Mouse (Mus musculus): ENCODE results near the gene Bcl2l12.
"Not testable (repeated sequence)": the region's sequence is repeated elsewhere in the genome, so short reads cannot be mapped to it uniquely, and the experiment has no call there.

Gene Bcl2l12

GRCm38 (mm10) chr7:44998501-44998955 is at the start of gene Bcl2l12:
TSS of gene Bcl2l12 (minus strand) at chr7:44998712.
- DNase-seq (ENCODE audit: low spot score in 2 of 2) = no peak

- DNase-seq (ENCODE audit: low spot score in 2 of 2) = no peak
Measured at GRCm38 (mm10) chr7:45047491-45047890, 49.0 kb upstream of the Bcl2l12 start.

- DNase-seq (ENCODE audit: low spot score in 2 of 2) = no peak
Measured at GRCm38 (mm10) chr7:45046853-45047350, 48.4 kb upstream of the Bcl2l12 start.

GRCm38 (mm10) chr7:45045741-45046140 is 47.2 kb upstream of the Bcl2l12 start:
- no peak for DNase-seq (ENCODE audit: low spot score in 2 of 2)

- DNase-seq (ENCODE audit: low spot score in 2 of 2) = no peak
Measured at GRCm38 (mm10) chr7:45043307-45043706, 44.8 kb upstream of the Bcl2l12 start.

GRCm38 (mm10) chr7:45040851-45041250 is 42.3 kb upstream of the Bcl2l12 start:
- no peak for DNase-seq (ENCODE audit: low spot score in 2 of 2)

- no peak for DNase-seq (ENCODE audit: low spot score in 2 of 2)
Measured at GRCm38 (mm10) chr7:45038411-45038810, 39.9 kb upstream of the Bcl2l12 start.

GRCm38 (mm10) chr7:45037720-45038361 is 39.3 kb upstream of the Bcl2l12 start:
- no peak for DNase-seq (ENCODE audit: low spot score in 2 of 2)

- no peak for DNase-seq (ENCODE audit: low spot score in 2 of 2)
Measured at GRCm38 (mm10) chr7:45036702-45037101, 38.2 kb upstream of the Bcl2l12 start.

- DNase-seq (ENCODE audit: low spot score in 2 of 2) = no peak
Measured at GRCm38 (mm10) chr7:45035631-45036030, 37.1 kb upstream of the Bcl2l12 start.

GRCm38 (mm10) chr7:45033722-45034359 is 35.3 kb upstream of the Bcl2l12 start:
- no peak for DNase-seq (ENCODE audit: low spot score in 2 of 2)

- no peak for DNase-seq (ENCODE audit: low spot score in 2 of 2)
Measured at GRCm38 (mm10) chr7:45030857-45031256, 32.3 kb upstream of the Bcl2l12 start.

GRCm38 (mm10) chr7:45029995-45030394 is 31.5 kb upstream of the Bcl2l12 start:
- DNase-seq (ENCODE audit: low spot score in 2 of 2) = no peak

- no peak for DNase-seq (ENCODE audit: low spot score in 2 of 2)
Measured at GRCm38 (mm10) chr7:45028351-45028750, 29.8 kb upstream of the Bcl2l12 start.

- no peak for DNase-seq (ENCODE audit: low spot score in 2 of 2)
Measured at GRCm38 (mm10) chr7:45027761-45028160, 29.2 kb upstream of the Bcl2l12 start.

- no peak for DNase-seq (ENCODE audit: low spot score in 2 of 2)
Measured at GRCm38 (mm10) chr7:45026256-45026655, 27.7 kb upstream of the Bcl2l12 start.

- DNase-seq (ENCODE audit: low spot score in 2 of 2) = no peak
Measured at GRCm38 (mm10) chr7:45025601-45026220, 27.2 kb upstream of the Bcl2l12 start.

GRCm38 (mm10) chr7:45024281-45025248 is 26.1 kb upstream of the Bcl2l12 start:
- DNase-seq (ENCODE audit: low spot score in 2 of 2) = no peak

- DNase-seq (ENCODE audit: low spot score in 2 of 2) = not testable (repeated sequence)
Measured at GRCm38 (mm10) chr7:45023711-45024110, 25.2 kb upstream of the Bcl2l12 start.

- no peak for DNase-seq (ENCODE audit: low spot score in 2 of 2)
Measured at GRCm38 (mm10) chr7:45020225-45020624, 21.7 kb upstream of the Bcl2l12 start.

GRCm38 (mm10) chr7:45019031-45019571 is 20.6 kb upstream of the Bcl2l12 start:
- no peak for DNase-seq (ENCODE audit: low spot score in 2 of 2)

All from frontal cortex, postnatal 10 days (tissue).